Mouse (Mus musculus): ENCODE results near the gene Mrnip.

GRCm38 (mm10) chr11:50236540-50236936 lies 62.3 kb downstream of the Mrnip start:
- TF ChIP-seq GATA1 (IDR thresholded peaks at IDR 0.05; ENCODE audit: borderline replicate concordance, low read length) (no peak), FLI1 (IDR thresholded peaks at IDR 0.05; ENCODE audit: low read length) (no peak)
